Mouse (Mus musculus) liver, embryonic 14.5 days (tissue): ENCODE data around the gene Hunk. TPM values are rescaled to one million over a fixed set of nuclear protein-coding genes. Genes with fewer than 3 reads are reported as not detected.

ENCODE experiments used
- ATAC-seq: fragments of 200-750 bp; cut with Nextera tagmentation; 2 replicates; pipeline ENCODE4 v1.8.0; 2017; ENCODE audit warnings: moderate number of reproducible peaks, mild to moderate bottlenecking, moderate library complexity; ENCODE audit not compliant: insufficient read depth
- DNase-seq, 3 experiments: peaks; one replicate each; pipeline ENCODE4 v3.0.0-alpha.2; 2012 to 2013; ENCODE audit warnings: low read depth in 3 of 3, low spot score in 3 of 3
- H3K27ac ChIP-seq: fragments of 300-500 bp; sonication (generic); 2 replicates; pipeline ENCODE4 v1.5.1; 2014; ENCODE audit warnings: moderate library complexity, mild to moderate bottlenecking, control low read depth, inconsistent platforms
- H3K27me3 ChIP-seq: fragments of 300-500 bp; sonication (generic); 2 replicates; pipeline ENCODE4 v1.6.1; 2014; ENCODE audit warnings: mild to moderate bottlenecking, low read length, moderate library complexity; ENCODE audit not compliant: control insufficient read depth, insufficient read depth
- H3K36me3 ChIP-seq: fragments of 300-500 bp; sonication (generic); replicated peaks from 2 replicates; pipeline ENCODE4 v1.6.1; 2014; ENCODE audit warnings: low read depth; ENCODE audit not compliant: control insufficient read depth, insufficient read depth
- H3K4me1 ChIP-seq, 2 experiments: fragments of 200-500 bp in 1 of 2; fragments of 300-500 bp in 1 of 2; sonication (generic) in 1 of 2; replicated peaks; 2 replicates each; pipeline ENCODE4 v1.6.1; 2012 to 2014; ENCODE audit warnings: antibody characterized with exemption in 1 of 2, inconsistent platforms in 1 of 2, low read length in 1 of 2; ENCODE audit not compliant: control insufficient read depth in 2 of 2, insufficient read depth in 2 of 2
- H3K4me2 ChIP-seq: fragments of 300-500 bp; sonication (generic); 2 replicates; pipeline ENCODE4 v1.6.1; 2014; ENCODE audit warnings: low read depth, mild to moderate bottlenecking, control low read depth, moderate library complexity
- H3K4me3 ChIP-seq, 2 experiments: fragments of 200-500 bp in 1 of 2; fragments of 300-500 bp in 1 of 2; sonication (generic) in 1 of 2; 2 replicates each; pipeline ENCODE4 v1.5.1; 2012 to 2014; ENCODE audit warnings: low read depth in 2 of 2, low read length in 2 of 2, mild to moderate bottlenecking in 2 of 2, control low read depth in 1 of 2, inconsistent platforms in 1 of 2, moderate library complexity in 1 of 2; ENCODE audit not compliant: insufficient read depth in 1 of 2
- H3K9ac ChIP-seq: fragments of 300-500 bp; sonication (generic); replicated peaks from 2 replicates; pipeline ENCODE4 v1.6.1; 2014; ENCODE audit warnings: mild to moderate bottlenecking, control low read depth, moderate library complexity
- H3K9me3 ChIP-seq: fragments of 300-500 bp; sonication (generic); 2 replicates; pipeline ENCODE4 v1.6.1; 2016; ENCODE audit warnings: low read length, mixed read lengths; ENCODE audit not compliant: control insufficient read depth
- CTCF ChIP-seq: IDR thresholded peaks from 2 replicates; pipeline ENCODE4 v1.5.1; 2016; ENCODE audit warnings: antibody characterized with exemption, low read depth, control low read depth
- EP300 ChIP-seq: IDR thresholded peaks from 2 replicates; pipeline ENCODE4 v1.6.1; 2016; ENCODE audit warnings: antibody characterized with exemption, low read depth
- WGBS: fragments of 180-500 bp; shearing (Covaris S2); extraction: QIAGEN DNeasy Blood & Tissue Kit; methylation state at CpG from one replicate; pipeline ENCODE4 v1.1.7; 2014; ENCODE audit not compliant: insufficient replicate concordance; 5-methylcytosine and 5-hydroxymethylcytosine counted together
- polyA plus RNA-seq, 2 experiments: library from polyadenylated mRNA; depleted of rRNA in 1 of 2; stranded (reverse) in 1 of 2; unstranded in 1 of 2; fragments of >200 nt; fragmentation: Nextera tagmentation in 1 of 2; extraction: Ambion mirVana in 1 of 2; gene quantifications; 2 replicates each; pipeline versions ENCODE4 v1.2.1 to v1.2.3; 2012 to 2014

Gene Hunk
- polyA plus RNA-seq, 2 experiments: 0.80 to 0.88 TPM

GRCm38 (mm10) chr16:90421551-90421950 is 35.7 kb downstream of the Hunk start:
- no peaks in the 10 kb centered on the region for H3K27me3 ChIP-seq
- DNase-seq (no peak), ATAC-seq (no peak)
- no peak overlapping the region for H3K4me3 ChIP-seq
- H3K4me2 ChIP-seq: no peak overlapping the region
- H3K4me1 ChIP-seq: peaks cover 0 to 9% of the 10 kb centered on the region in 2 experiments; a peak in 2 of 4 replicates
- no peak overlapping the region for H3K27ac ChIP-seq
- no peak for TF ChIP-seq EP300
- TF ChIP-seq CTCF: no peak
- H3K9ac ChIP-seq: no peak overlapping the region
- H3K36me3 ChIP-seq: no peaks in the 10 kb centered on the region
- WGBS: 56% methylated on average over 8 of the region's 8 CpGs
- H3K9me3 ChIP-seq: no peaks in the 10 kb centered on the region

DNA sequence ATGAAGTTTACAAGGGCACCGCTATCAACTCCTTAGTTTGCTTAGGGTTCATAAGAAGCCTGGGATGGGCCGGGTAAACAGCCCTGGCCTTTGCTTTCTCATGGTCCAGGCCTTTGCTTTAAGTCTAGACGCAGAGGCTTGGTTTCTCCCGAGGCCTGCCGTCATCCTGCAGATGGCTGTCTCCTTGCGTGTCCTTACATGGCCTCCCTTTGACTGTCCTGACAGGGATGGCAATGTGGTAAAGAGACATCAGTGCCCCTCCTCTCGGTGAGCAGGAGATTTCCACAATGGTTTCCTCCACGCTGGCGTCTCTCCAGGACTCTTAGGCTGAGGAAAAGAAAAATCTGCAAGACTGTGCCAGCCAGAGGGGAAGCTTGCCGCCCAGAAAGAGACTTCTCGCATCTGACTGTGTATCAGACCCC is 36.3 kb downstream of the Hunk start:
- no peak for DNase-seq

DNA sequence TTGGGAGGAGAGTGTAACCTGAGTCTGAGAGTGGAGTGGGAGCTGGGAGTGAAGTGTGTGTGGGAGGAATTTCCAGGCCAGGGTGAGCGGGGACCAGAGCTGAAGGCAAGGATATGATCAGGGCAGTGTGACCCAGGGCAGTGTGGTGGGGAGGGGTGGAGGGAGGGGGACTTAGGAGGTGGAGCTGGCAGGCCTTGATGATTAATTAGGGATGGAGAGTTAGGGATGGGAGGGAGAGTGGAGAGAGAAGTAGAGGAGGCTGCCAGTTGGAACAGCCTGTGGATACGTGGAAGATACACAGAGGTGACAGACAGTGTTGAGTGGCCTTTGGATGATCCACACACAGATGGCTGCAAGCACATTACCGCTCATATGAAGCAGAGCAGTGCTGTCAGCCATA is 38.1 kb downstream of the Hunk start:
- Histone ChIP-seq H3K9ac (no peak overlapping the region), H3K36me3 (no peaks in the 10 kb centered on the region), H3K4me2 (no peak overlapping the region), H3K27ac (no peak overlapping the region), H3K9me3 (no peaks in the 10 kb centered on the region), H3K27me3 (no peaks in the 10 kb centered on the region), H3K4me3 (no peak overlapping the region), H3K4me1 (peaks cover 0 to 8% of the 10 kb centered on the region in 2 experiments; a peak in 2 of 4 replicates)
- no peak for TF ChIP-seq EP300
- TF ChIP-seq CTCF: no peak
- ATAC-seq: no peak
- 42% methylated on average over 3 of the region's 3 CpGs for WGBS
- no peak for DNase-seq

More for the DNA sequence above, 36.3 kb downstream of the Hunk start:
- WGBS: 51% methylated on average over 11 of the region's 11 CpGs
- no peak overlapping the region for H3K9ac ChIP-seq
- ATAC-seq: no peak
- no peaks in the 10 kb centered on the region for H3K36me3 ChIP-seq
- no peak overlapping the region for H3K27ac ChIP-seq
- no peak overlapping the region for H3K4me3 ChIP-seq
- H3K4me1 ChIP-seq: peaks cover 0 to 9% of the 10 kb centered on the region in 2 experiments; a peak in 2 of 4 replicates
- TF ChIP-seq CTCF (no peak), EP300 (no peak)
- H3K27me3 ChIP-seq: no peaks in the 10 kb centered on the region
- no peaks in the 10 kb centered on the region for H3K9me3 ChIP-seq
- no peak overlapping the region for H3K4me2 ChIP-seq

DNA sequence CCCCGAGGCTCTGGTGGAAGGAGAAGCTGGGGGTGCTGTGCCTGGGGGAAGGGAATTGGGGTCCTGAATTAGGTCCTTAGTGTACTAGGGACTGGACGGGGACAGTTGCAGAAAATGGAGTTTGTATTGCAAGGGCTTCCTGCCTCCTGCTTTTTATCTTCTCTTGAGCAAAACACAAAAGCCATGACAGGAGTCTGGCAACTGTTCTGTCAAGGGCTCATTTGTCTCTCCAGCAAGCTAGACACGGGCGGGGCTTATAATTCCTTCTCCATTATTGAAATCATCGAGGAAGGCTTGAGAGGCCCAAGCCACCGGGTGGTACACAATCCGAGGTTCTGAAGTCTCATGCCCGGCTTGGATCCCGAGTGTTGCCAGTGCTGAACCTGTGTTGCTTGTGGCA is 38.6 kb downstream of the Hunk start:
- DNase-seq: no peak
- H3K9me3 ChIP-seq: no peaks in the 10 kb centered on the region
- WGBS: 49% methylated on average over 9 of the region's 9 CpGs
- H3K4me3 ChIP-seq: no peak overlapping the region
- no peaks in the 10 kb centered on the region for H3K27me3 ChIP-seq
- H3K27ac ChIP-seq: no peak overlapping the region
- no peaks in the 10 kb centered on the region for H3K36me3 ChIP-seq
- no peak overlapping the region for H3K9ac ChIP-seq
- no peak for TF ChIP-seq CTCF
- no peak for TF ChIP-seq EP300
- ATAC-seq: no peak
- H3K4me2 ChIP-seq: no peak overlapping the region
- peaks cover 0 to 7% of the 10 kb centered on the region in 2 experiments; a peak in 2 of 4 replicates for H3K4me1 ChIP-seq

GRCm38 (mm10) chr16:90426234-90426633 is 40.4 kb downstream of the Hunk start:
- DNase-seq (no peak), ATAC-seq (no peak)
- WGBS: 67% methylated on average over 5 of the region's 5 CpGs
- H3K4me1 ChIP-seq: 0 out of 4 replicates have a peak, but pooled peaks cover 0 to 3% of the 10 kb centered on the region in 2 experiments
- H3K4me3 ChIP-seq: no peak overlapping the region
- H3K36me3 ChIP-seq: no peaks in the 10 kb centered on the region
- no peaks in the 10 kb centered on the region for H3K9me3 ChIP-seq
- no peak overlapping the region for H3K9ac ChIP-seq
- H3K4me2 ChIP-seq: no peak overlapping the region
- no peaks in the 10 kb centered on the region for H3K27me3 ChIP-seq
- no peak overlapping the region for H3K27ac ChIP-seq
- TF ChIP-seq EP300: no peak
- no peak for TF ChIP-seq CTCF
